Mouse (Mus musculus) heart, postnatal 0 days (tissue): ENCODE data around the gene Zmiz1.

Experiments used
- CTCF ChIP-seq: IDR thresholded peaks from 2 replicates; pipeline ENCODE4 v1.5.1; 2016; ENCODE audit warnings: antibody characterized with exemption, control low read depth, low read depth
- EP300 ChIP-seq: IDR thresholded peaks from 2 replicates; pipeline ENCODE4 v1.6.1; 2016; ENCODE audit warnings: antibody characterized with exemption, low read depth

DNA sequence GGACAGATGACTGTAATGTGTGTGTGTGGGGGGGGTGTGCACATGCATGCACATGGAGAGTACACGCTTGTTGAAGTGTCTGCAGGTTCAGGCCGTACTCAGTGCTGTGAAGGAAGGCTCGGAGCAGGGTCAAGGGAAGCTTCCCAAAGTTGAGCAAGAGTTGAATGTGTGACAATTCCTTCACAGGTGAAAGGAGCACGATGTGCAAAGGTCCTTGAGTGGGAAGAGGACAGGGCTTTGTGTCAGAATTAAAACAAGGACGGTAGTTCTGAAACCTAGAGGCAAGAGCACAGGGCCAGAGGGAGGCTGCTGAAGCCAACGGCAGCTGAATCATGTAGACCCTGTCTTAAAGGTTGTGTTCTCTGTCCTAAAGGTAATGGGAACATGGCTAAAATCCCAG, 123.6 kb downstream of the Zmiz1 start:
- TF ChIP-seq CTCF: no peak
- TF ChIP-seq EP300: no peak
